Mouse (Mus musculus) urinary bladder, adult 2 months (tissue): Measurements from ENCODE around the gene Tbx20. TPM values are rescaled to one million over a fixed set of nuclear protein-coding genes. Genes with fewer than 3 reads are reported as not detected.

Experiments used
- DNase-seq: peaks from one replicate; pipeline ENCODE4 v3.0.0; 2022; ENCODE audit warnings: low spot score
- polyA plus RNA-seq: library from polyadenylated mRNA; depleted of rRNA; stranded (reverse); fragments of >200 nt; gene quantifications from 2 replicates; pipeline ENCODE4 v1.2.3, GENCODE M21; 2012; rRNA removed

Tbx20 gene
- polyA plus RNA-seq, 1 experiment = 10.6 TPM

DNA sequence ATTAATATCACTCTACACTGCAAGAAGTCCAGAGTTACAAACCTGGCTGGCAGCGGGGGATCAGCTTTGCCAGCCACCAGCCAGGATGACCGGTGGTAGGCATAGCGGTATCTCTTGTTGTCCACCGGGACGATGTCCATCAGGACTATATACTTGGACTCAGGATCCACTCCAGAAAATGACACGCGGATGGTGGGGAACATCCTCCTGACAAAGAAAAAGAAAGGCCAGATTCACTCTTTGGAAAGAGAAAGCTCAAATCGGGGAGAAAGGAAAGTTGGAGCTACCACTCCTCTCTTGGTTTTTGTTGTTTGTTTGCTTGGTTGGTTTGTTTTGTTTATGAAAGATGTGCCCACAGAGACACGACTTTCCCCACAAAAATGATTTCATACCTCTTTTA is 4.5 kb downstream of the Tbx20 start:
- no peak for DNase-seq

DNA sequence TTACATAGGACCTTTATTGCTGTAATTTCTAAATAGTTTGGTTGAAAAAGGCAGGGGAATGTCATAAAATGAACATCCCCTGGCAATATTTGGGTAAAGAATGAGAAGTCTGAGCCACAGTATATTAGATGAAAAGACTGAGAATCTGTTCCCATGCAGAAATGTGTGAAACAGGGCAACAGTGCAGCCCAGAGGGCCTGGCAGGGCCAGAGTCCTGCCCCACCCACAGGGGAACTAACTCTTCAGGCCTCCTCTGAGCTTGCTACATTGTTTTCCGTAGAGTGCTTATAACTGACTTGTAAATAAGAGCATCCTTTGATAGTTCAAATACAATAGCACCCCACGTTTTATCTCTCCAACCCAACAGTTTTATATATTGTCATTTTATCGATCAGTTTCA is 7.0 kb downstream of the Tbx20 start:
- DNase-seq = no peak

DNA sequence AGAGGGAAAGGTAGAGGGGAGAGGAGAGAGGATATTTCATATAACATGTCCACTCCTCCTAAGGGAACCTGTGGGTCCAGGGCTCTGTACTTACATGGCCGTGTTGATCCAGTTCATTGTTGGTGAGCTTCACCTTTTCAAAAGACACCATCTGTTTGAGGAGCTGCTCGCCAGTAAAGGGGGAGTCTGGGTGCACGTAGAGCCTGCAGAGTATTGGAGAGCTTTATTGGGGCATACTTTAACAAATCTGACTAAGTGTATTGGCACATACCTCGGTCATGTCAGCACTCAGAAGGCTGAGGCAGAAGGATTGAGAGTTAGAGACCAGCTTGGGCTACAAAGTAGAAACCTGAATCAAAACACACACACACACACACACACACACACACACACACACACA is 8.5 kb downstream of the Tbx20 start:
- no peak for DNase-seq

DNA sequence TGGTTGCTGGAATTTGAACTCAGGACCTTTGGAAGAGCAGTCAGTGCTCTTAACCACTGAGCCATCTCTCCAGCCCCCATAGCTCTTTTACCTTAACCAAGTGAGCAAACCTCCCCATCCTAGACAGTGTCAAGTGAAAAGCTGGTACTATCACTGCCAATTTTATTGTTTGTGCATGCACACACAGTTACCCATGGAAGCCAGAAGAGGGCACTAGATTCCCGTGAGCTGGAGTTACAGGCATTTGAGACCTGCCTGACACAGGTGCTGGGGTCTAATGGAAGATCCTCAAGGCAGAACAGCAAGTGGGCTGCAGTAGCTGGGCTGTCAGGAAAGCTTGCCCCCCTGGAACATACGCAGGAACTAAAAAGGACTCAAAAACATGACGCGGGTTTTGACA is 13.6 kb downstream of the Tbx20 start:
- DNase-seq = no peak

DNA sequence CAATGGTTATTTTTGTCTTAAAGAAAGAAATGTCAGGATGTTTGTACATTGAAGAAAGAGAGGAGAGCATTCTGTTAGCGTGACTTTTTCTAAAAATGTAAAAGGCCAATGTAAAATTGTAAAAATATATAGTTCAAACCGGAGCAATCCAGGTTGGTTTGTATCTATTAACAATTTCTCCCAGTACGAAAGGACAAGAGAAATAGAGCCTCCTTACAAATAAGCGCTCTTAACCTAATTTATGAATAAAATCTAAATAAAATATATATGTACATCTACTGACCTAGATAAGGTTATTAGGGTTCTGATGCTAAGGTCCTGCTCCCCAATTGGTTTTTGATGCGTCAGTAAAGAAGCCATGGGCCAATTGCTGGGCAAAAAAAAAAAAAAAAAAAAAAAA is 29.1 kb downstream of the Tbx20 start:
- no peak for DNase-seq

DNA sequence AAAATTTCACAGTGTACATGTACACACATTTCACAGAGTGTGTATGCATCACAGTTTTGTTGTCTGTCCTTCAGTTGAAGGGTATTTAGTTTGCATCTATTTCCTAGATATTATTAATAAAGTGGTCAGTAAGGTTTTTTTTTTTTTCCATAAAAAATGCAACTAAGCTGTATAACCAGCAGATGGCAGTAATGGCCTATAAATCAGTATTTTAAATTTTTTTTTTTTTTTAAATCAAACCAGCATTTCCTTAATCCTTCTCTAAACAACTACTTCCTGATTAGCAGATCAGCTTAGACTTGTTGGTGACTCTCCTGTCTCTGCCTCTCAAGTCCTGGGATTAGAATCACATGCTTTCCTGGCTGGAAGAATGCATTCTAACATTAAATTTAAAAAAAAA is 72.9 kb downstream of the Tbx20 start:
- no peak for DNase-seq

DNA sequence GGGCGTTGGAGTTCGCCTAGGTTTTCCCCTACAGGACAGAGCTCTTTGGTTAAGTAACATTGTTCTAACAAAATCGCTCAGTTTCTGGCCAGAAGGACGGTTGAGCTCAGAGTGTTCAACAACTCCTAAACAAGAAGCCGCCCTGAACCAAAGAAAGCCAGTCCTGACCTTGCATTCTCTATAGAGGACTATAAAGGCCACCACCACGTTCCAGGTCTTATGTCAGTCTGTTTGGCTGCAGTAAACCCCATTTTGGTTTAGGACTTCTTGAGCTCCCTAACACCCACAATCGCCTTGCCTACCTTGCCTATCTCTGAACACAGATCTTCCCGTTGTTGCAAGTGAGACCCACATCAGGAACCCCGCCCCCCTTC is 77.7 kb downstream of the Tbx20 start:
- no peak for DNase-seq

DNA sequence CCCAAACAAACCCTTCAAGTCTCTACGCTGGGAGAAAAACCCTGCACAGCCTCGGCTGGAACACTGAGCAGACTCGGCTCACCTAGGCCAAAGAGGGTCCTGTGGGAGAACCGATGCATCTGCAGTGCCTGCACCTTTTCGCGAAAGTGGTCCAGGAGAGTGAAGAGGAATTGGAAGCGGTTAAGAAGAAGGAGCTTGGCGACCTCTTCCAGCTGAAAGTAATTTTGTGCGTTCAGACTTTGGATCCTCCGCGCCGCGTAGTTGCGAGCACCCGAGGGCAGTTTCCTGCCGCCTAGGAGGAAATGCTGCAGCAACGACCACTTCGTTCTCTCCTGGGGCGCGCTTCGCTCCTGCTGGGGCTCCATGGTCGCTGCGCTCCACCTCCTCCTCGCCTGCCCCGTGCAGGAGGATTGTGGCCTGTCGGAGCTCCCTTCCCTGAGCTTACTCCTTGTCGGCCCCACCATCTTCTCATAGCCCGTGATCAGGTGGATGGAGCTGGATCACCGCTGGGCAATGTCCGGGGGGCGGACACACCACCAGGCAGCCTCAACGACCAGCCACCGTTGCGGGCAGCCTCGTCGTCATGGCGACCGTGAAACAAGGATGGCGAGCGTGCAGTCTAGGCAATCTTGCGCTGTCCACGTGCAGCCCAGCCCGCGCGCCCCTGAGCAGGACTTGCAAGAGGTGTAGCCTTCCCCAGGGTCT is 78.3 kb downstream of the Tbx20 start, which contains the start of gene Dpy19l2:
Gene Dpy19l2, minus strand, starts transcription at position 594 of the 705 bp plus-strand sequence.
- DNase-seq = no peak

Other genes with a start within 250 kb of the Tbx20 start
- not detected in 2 replicates for gene Cypt4, start 149.1 kb downstream of the Tbx20 start, polyA plus RNA-seq
- gene Dpy19l2, start 78.0 kb downstream of the Tbx20 start, polyA plus RNA-seq = 0.94 and 0.98 TPM in 2 replicates